In the genomic region with DNA sequence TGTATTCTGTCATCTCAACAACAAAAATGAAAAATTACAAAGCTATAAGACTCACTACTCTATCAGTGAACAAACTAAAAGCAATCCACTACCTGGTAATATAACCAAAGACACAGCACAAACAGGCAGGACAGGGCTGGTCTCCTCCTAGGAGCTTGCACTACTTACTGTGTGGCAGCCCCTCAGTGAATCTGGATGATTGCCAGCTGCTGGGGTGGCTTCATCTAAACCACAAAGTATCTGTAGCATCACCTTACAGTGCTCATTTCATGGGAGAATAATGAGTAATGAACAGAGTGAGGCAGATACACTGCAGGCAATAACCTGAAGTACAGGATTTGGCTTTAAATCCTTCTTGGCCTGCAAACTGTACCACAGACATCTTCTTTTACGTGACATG, we compare ENCODE assay signal across 21 mouse cellular contexts. TPM values are rescaled to one million over a fixed set of nuclear protein-coding genes. Genes with fewer than 3 reads are reported as not detected.
DNase-seq lines count a peak whose midpoint lies in the region; ATAC-seq and TF ChIP-seq lines count a peak whose summit lies in the region.
"Had no signal": no experiment of that assay in that cellular context is flagged by ENCODE, and none has a peak within 500 bp of the region (broad histone marks: within the 10 kb centered on the region; RNA-seq: fewer than 3 reads in every experiment).

No protein-coding gene starts in this region.

- H3K4me1 ChIP-seq in embryonic facial prominence, embryonic 14.5 days (ENCODE audit: control insufficient read depth, insufficient read depth, low read length), result no peaks in the 10 kb centered on the region
- H3K4me1 ChIP-seq in embryonic facial prominence, embryonic 10.5 days, result no peaks in the 10 kb centered on the region
- peaks cover 2% of the 10 kb centered on the region; the same call in 1 of the 2 replicates for H3K4me1 ChIP-seq in testis, adult 2 months (ENCODE audit: control insufficient read depth, insufficient read depth, low read length)

- ATAC-seq in embryonic facial prominence, embryonic 14.5 days (ENCODE audit: low read depth), result peak; percentile 88
- ATAC-seq: activated CD4-positive, CD25-positive, alpha-beta regulatory T cell, adult 4 months; CD4-positive, CD25-positive, alpha-beta regulatory T cell, adult 4 months; Patski had no signal

- H3K9me3 ChIP-seq in embryonic facial prominence, embryonic 14.5 days (ENCODE audit: control insufficient read depth, low read length), result no peaks in the 10 kb centered on the region
- H3K9me3 ChIP-seq in embryonic facial prominence, embryonic 10.5 days, result no peaks in the 10 kb centered on the region
- H3K9me3 ChIP-seq: G1E had no signal

- intact Hi-C loops in heart, postnatal 10 days (cut with DNase I), result no loop called here

- no peak for TF ChIP-seq POLR2A in testis, adult 2 months (IDR thresholded peaks at IDR 0.05; ENCODE audit: control insufficient read depth, low read depth, low read length)

- no peak overlapping the region for H3K27ac ChIP-seq in embryonic facial prominence, embryonic 14.5 days (replicated peaks; ENCODE audit: low read depth, low read length)
- no peak overlapping the region for H3K27ac ChIP-seq in embryonic facial prominence, embryonic 10.5 days (replicated peaks)
- peak overlapping the region; percentile 49 for H3K27ac ChIP-seq in testis, adult 2 months (ENCODE audit: control insufficient read depth, insufficient read depth, low read depth, low read length)

- no peak overlapping the region for H3K4me3 ChIP-seq in embryonic facial prominence, embryonic 14.5 days (ENCODE audit: low read depth, low read length)
- H3K4me3 ChIP-seq in embryonic facial prominence, embryonic 10.5 days, result no peak overlapping the region
- H3K4me3 ChIP-seq in testis, adult 2 months (ENCODE audit: control insufficient read depth, low read depth, low read length), result peak overlapping the region; percentile 91

- no peak for TF ChIP-seq CTCF in testis, adult 2 months (IDR thresholded peaks at IDR 0.05; ENCODE audit: control insufficient read depth, insufficient read depth, insufficient replicate concordance, low read depth, low read length)

- 67% methylated on average over 1 of the region's 1 CpGs for WGBS in embryonic facial prominence, embryonic 14.5 days
- WGBS in embryonic facial prominence, embryonic 10.5 days, result 93% methylated on average over 1 of the region's 1 CpGs

- H3K27me3 ChIP-seq in embryonic facial prominence, embryonic 14.5 days (replicated peaks; ENCODE audit: control insufficient read depth, insufficient read depth, low read length), result no peaks in the 10 kb centered on the region
- H3K27me3 ChIP-seq in embryonic facial prominence, embryonic 10.5 days (replicated peaks; ENCODE audit: low read depth, poor library complexity, severe bottlenecking), result no peaks in the 10 kb centered on the region
- H3K27me3 ChIP-seq in testis, adult 2 months (ENCODE audit: control insufficient read depth, insufficient read depth, low read length), result no peaks in the 10 kb centered on the region
- H3K27me3 ChIP-seq: CH12.LX, Patski had no signal

- DNase-seq in embryonic facial prominence, embryonic 14.5 days (ENCODE audit: low spot score), result peak; percentile 70
- DNase-seq in embryonic facial prominence, embryonic 10.5 days (ENCODE audit: low spot score), result no peak
- peak; percentile 61 for DNase-seq in heart, adult 11 months
- no peak for DNase-seq in heart, postnatal 10 days
- no peak for DNase-seq in testis, postnatal 10 days (ENCODE audit: low spot score)
- DNase-seq: adrenal gland, adult 2 months; adrenal gland, adult 8-10 months; adrenal gland, postnatal 10 days; adrenal gland, postnatal 14 days; adrenal gland, postnatal 25 days; adrenal gland, postnatal 36 days; B cell, adult 2 months; cerebellum, adult 11 months; cerebellum, adult 11-12 months; cerebellum, adult 18-20 months had no signal

- H3K4me2 ChIP-seq in embryonic facial prominence, embryonic 14.5 days (ENCODE audit: low read depth, low read length), result no peak overlapping the region

- no peak overlapping the region for H3K9ac ChIP-seq in embryonic facial prominence, embryonic 14.5 days (ENCODE audit: low read depth, low read length)

- H3K36me3 ChIP-seq in embryonic facial prominence, embryonic 14.5 days (ENCODE audit: control insufficient read depth, insufficient read depth, low read length), result peaks cover 68% of the 10 kb centered on the region
- H3K36me3 ChIP-seq in embryonic facial prominence, embryonic 10.5 days (replicated peaks), result peaks cover 85% of the 10 kb centered on the region
- peaks cover 1% of the 10 kb centered on the region for H3K36me3 ChIP-seq in testis, adult 2 months (ENCODE audit: control insufficient read depth, insufficient read depth, low read length)

RNA-seq across cellular contexts. Expression of gene Tor1aip2, which starts 15.4 kb away (rescaled TPM):
- polyA plus RNA-seq in embryonic facial prominence, embryonic 14.5 days (2014; fragmentation: Nextera tagmentation; extraction: Ambion mirVana), result 113 and 121 TPM in 2 replicates
- polyA plus RNA-seq in embryonic facial prominence, embryonic 10.5 days (2016; fragmentation: Nextera tagmentation; extraction: Ambion mirVana), result 111 and 116 TPM in 2 replicates
- 10 to 100 TPM; 58.8 to 62.2 TPM for total RNA-seq in heart, postnatal 10 days (2021)
- polyA plus RNA-seq in testis, adult 2 months (2012; rRNA removed), result 55.4 and 59.8 TPM in 2 replicates

RNA-seq across cellular contexts. Expression of gene Tor1aip1, which starts 16.5 kb away (rescaled TPM):
- 44.0 and 44.8 TPM in 2 replicates for polyA plus RNA-seq in embryonic facial prominence, embryonic 14.5 days (2014; fragmentation: Nextera tagmentation; extraction: Ambion mirVana)
- 37.0 and 38.8 TPM in 2 replicates for polyA plus RNA-seq in embryonic facial prominence, embryonic 10.5 days (2016; fragmentation: Nextera tagmentation; extraction: Ambion mirVana)
- total RNA-seq in heart, postnatal 10 days (2021), result 10 to 100 TPM; 65.2 to 74.2 TPM
- polyA plus RNA-seq in testis, adult 2 months (2012; rRNA removed), result 223 and 268 TPM in 2 replicates

RNA-seq across cellular contexts. Expression of gene Cep350, which starts 46.7 kb away (rescaled TPM):
- 13.1 and 14.0 TPM in 2 replicates for polyA plus RNA-seq in embryonic facial prominence, embryonic 14.5 days (2014; fragmentation: Nextera tagmentation; extraction: Ambion mirVana)
- 7.7 and 8.2 TPM in 2 replicates for polyA plus RNA-seq in embryonic facial prominence, embryonic 10.5 days (2016; fragmentation: Nextera tagmentation; extraction: Ambion mirVana)
- 10 to 100 TPM; 37.3 to 41.0 TPM for total RNA-seq in heart, postnatal 10 days (2021)
- 36.7 and 43.6 TPM in 2 replicates for polyA plus RNA-seq in testis, adult 2 months (2012; rRNA removed)

Comparison
In these comparisons a context has a peak if more than half of its experiments do, and no peak if none do; other contexts are left out.
1. DNase-seq: peak in embryonic facial prominence, embryonic 14.5 days (single experiment) and heart, adult 11 months (single experiment); none in embryonic facial prominence, embryonic 10.5 days (single experiment), heart, postnatal 10 days (0 of 2) and testis, postnatal 10 days (single experiment).